Mouse (Mus musculus) cerebellum, postnatal 14 days (tissue): Measurements from ENCODE around the gene Edil3.

ENCODE experiments used
- DNase-seq, 2 experiments: peaks; one replicate each; pipeline ENCODE4 v3.0.0; 2021; ENCODE audit warnings: mixed read lengths in 2 of 2

The Edil3 gene

GRCm38 (mm10) chr13:89256906-89257305 lies 435.6 kb downstream of the Edil3 start:
- no peak for DNase-seq

- no peak for DNase-seq
Measured at GRCm38 (mm10) chr13:89286696-89287305, 465.5 kb downstream of the Edil3 start.

- no peak for DNase-seq
Measured at GRCm38 (mm10) chr13:89288201-89288600, 466.9 kb downstream of the Edil3 start.

GRCm38 (mm10) chr13:89321155-89321554 lies 499.9 kb downstream of the Edil3 start:
- no peak for DNase-seq

GRCm38 (mm10) chr13:89324282-89324681 lies 503.0 kb downstream of the Edil3 start:
- no peak for DNase-seq

GRCm38 (mm10) chr13:89334494-89334893 lies 513.2 kb downstream of the Edil3 start:
- peak; percentile 21 to 29 for DNase-seq

- DNase-seq: no peak
Measured at GRCm38 (mm10) chr13:89335908-89336579, 514.8 kb downstream of the Edil3 start.

GRCm38 (mm10) chr13:89339055-89339454 lies 517.8 kb downstream of the Edil3 start:
- DNase-seq: peak in 1 of 2 experiments; percentile 1

GRCm38 (mm10) chr13:89339776-89340175 lies 518.5 kb downstream of the Edil3 start:
- DNase-seq: no peak

GRCm38 (mm10) chr13:89355234-89355633 lies 534.0 kb downstream of the Edil3 start:
- DNase-seq: no peak

- no peak for DNase-seq
Measured at GRCm38 (mm10) chr13:89358407-89358806, 537.1 kb downstream of the Edil3 start.

- DNase-seq: no peak
Measured at GRCm38 (mm10) chr13:89362274-89362673, 541.0 kb downstream of the Edil3 start.

GRCm38 (mm10) chr13:89371253-89371652 lies 550.0 kb downstream of the Edil3 start:
- DNase-seq: no peak

GRCm38 (mm10) chr13:89371656-89372240 lies 550.5 kb downstream of the Edil3 start:
- no peak for DNase-seq
